Comparison of ENCODE assay signal across 8 mouse cellular contexts in the genomic region with DNA sequence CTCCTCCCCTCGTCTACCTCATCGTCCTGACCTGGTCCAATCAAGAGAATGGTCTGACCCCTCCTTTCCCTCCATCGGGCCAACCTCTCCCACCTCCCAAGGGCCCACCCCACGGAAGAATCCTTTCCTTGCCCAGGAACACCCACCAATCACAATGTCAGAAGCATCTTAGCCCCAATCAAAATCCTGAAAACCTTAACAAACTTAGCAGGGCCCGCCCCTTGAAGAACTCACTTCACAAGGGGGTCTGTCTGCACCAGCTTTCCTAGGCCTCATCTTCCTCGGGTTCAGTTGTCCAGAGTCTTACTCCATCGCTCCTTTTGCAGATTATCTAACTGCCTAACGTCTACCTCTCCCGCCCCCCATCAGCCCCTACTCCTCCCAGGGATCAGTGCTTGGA. TPM values are rescaled to one million over a fixed set of nuclear protein-coding genes. Genes with fewer than 3 reads are reported as not detected.
DNase-seq lines count a peak whose midpoint lies in the region; ATAC-seq lines count a peak whose summit lies in the region.

No protein-coding gene starts in this region.

- H3K4me1 ChIP-seq in forebrain, embryonic 14.5 days (ENCODE audit: control insufficient read depth, insufficient read depth, low read length): peaks cover 12% of the 10 kb centered on the region; the same call in 1 of the 2 replicates
- H3K4me1 ChIP-seq in liver, embryonic 15.5 days (replicated peaks): peaks cover 38% of the 10 kb centered on the region

- intact Hi-C loops in heart, postnatal 36 days (cut with DNase I): no loop called here

- peak; percentile 95 for DNase-seq in heart, adult 11 months
- DNase-seq in heart, postnatal 36 days: no peak
- DNase-seq in ES-CJ7 (ENCODE audit: low read depth, low spot score): peak; percentile 97
- DNase-seq in forebrain, embryonic 14.5 days (ENCODE audit: low spot score): no peak
- DNase-seq in spleen, postnatal 10 days (ENCODE audit: low spot score in 2 of 2): no peak
- DNase-seq in thymus, postnatal 14 days: no peak
- DNase-seq in cerebellum, adult 11 months: no peak

- no peak overlapping the region for H3K27ac ChIP-seq in forebrain, embryonic 14.5 days (ENCODE audit: low read depth, low read length)
- peak overlapping the region; percentile 87 for H3K27ac ChIP-seq in liver, embryonic 15.5 days (replicated peaks)

- peaks cover 41% of the 10 kb centered on the region for H3K36me3 ChIP-seq in forebrain, embryonic 14.5 days (ENCODE audit: control insufficient read depth, insufficient read depth, low read length)
- peaks cover 46% of the 10 kb centered on the region for H3K36me3 ChIP-seq in liver, embryonic 15.5 days (replicated peaks)

- H3K9me3 ChIP-seq in forebrain, embryonic 14.5 days (replicated peaks; ENCODE audit: control insufficient read depth, low read length): no peaks in the 10 kb centered on the region
- H3K9me3 ChIP-seq in liver, embryonic 15.5 days (replicated peaks): no peaks in the 10 kb centered on the region

- H3K27me3 ChIP-seq in forebrain, embryonic 14.5 days (replicated peaks; ENCODE audit: control insufficient read depth, insufficient read depth, low read length): no peaks in the 10 kb centered on the region
- H3K27me3 ChIP-seq in liver, embryonic 15.5 days: no peaks in the 10 kb centered on the region

- H3K9ac ChIP-seq in forebrain, embryonic 14.5 days (ENCODE audit: low read length): peak overlapping the region; percentile 79
- H3K9ac ChIP-seq in liver, embryonic 15.5 days: peak overlapping the region; percentile 85

- peak overlapping the region; percentile 67 for H3K4me3 ChIP-seq in forebrain, embryonic 14.5 days (ENCODE audit: low read depth, low read length)
- peak overlapping the region; percentile 79 for H3K4me3 ChIP-seq in liver, embryonic 15.5 days (replicated peaks)

- 19% methylated on average over 9 of the region's 9 CpGs for WGBS in forebrain, embryonic 14.5 days
- WGBS in liver, embryonic 15.5 days (ENCODE audit: insufficient replicate concordance): 54% methylated on average over 9 of the region's 9 CpGs

- H3K4me2 ChIP-seq in forebrain, embryonic 14.5 days (ENCODE audit: low read length): peak overlapping the region; percentile 84
- H3K4me2 ChIP-seq in liver, embryonic 15.5 days: peak overlapping the region; percentile 88

- ATAC-seq in forebrain, embryonic 14.5 days: no peak
- no peak for ATAC-seq in liver, embryonic 15.5 days (ENCODE audit: insufficient read depth)

RNA-seq across cellular contexts. Expression of gene Capns1, which starts 5.6 kb away (rescaled TPM):
- total RNA-seq in heart, postnatal 36 days (2021): 100 to 1,000 TPM; 289 to 298 TPM
- polyA plus RNA-seq in forebrain, embryonic 14.5 days (2014; fragmentation: Nextera tagmentation; extraction: Ambion mirVana): 50.8 and 56.9 TPM in 2 replicates
- polyA plus RNA-seq in liver, embryonic 15.5 days (2015; fragmentation: Nextera tagmentation; extraction: Ambion mirVana): 36.2 and 40.8 TPM in 2 replicates

RNA-seq across cellular contexts. Expression of gene Cox7a1, which starts 9.1 kb away (rescaled TPM):
- 1,000 to 10,000 TPM; 2,810 to 3,153 TPM for total RNA-seq in heart, postnatal 36 days (2021)
- 4.8 and 5.5 TPM in 2 replicates for polyA plus RNA-seq in forebrain, embryonic 14.5 days (2014; fragmentation: Nextera tagmentation; extraction: Ambion mirVana)
- 5.6 and 7.7 TPM in 2 replicates for polyA plus RNA-seq in liver, embryonic 15.5 days (2015; fragmentation: Nextera tagmentation; extraction: Ambion mirVana)

RNA-seq across cellular contexts. Expression of gene Zfp146, which starts 23.5 kb away (rescaled TPM):
- total RNA-seq in heart, postnatal 36 days (2021): 10 to 100 TPM; 26.3 to 30.3 TPM
- 27.4 and 29.0 TPM in 2 replicates for polyA plus RNA-seq in forebrain, embryonic 14.5 days (2014; fragmentation: Nextera tagmentation; extraction: Ambion mirVana)
- polyA plus RNA-seq in liver, embryonic 15.5 days (2015; fragmentation: Nextera tagmentation; extraction: Ambion mirVana): 4.2 and 4.5 TPM in 2 replicates

RNA-seq across cellular contexts. Expression of gene Polr2i, which starts 38.7 kb away (rescaled TPM):
- 10 to 100 TPM; 52.3 to 59.5 TPM for total RNA-seq in heart, postnatal 36 days (2021)
- 191 and 256 TPM in 2 replicates for polyA plus RNA-seq in forebrain, embryonic 14.5 days (2014; fragmentation: Nextera tagmentation; extraction: Ambion mirVana)
- 43.3 and 44.4 TPM in 2 replicates for polyA plus RNA-seq in liver, embryonic 15.5 days (2015; fragmentation: Nextera tagmentation; extraction: Ambion mirVana)

RNA-seq across cellular contexts. Expression of gene Tbcb, which starts 39.1 kb away (rescaled TPM):
- 10 to 100 TPM; 58.8 to 61.7 TPM for total RNA-seq in heart, postnatal 36 days (2021)
- 376 and 384 TPM in 2 replicates for polyA plus RNA-seq in forebrain, embryonic 14.5 days (2014; fragmentation: Nextera tagmentation; extraction: Ambion mirVana)
- 42.0 and 44.0 TPM in 2 replicates for polyA plus RNA-seq in liver, embryonic 15.5 days (2015; fragmentation: Nextera tagmentation; extraction: Ambion mirVana)

Comparison
In these comparisons a context has a peak if more than half of its experiments do, and no peak if none do; other contexts are left out.
1. DNase-seq: peak in heart, adult 11 months (single experiment) and ES-CJ7 (single experiment); none in heart, postnatal 36 days (0 of 2), forebrain, embryonic 14.5 days (single experiment), spleen, postnatal 10 days (0 of 2), thymus, postnatal 14 days (single experiment) and cerebellum, adult 11 months (single experiment).